Mouse (Mus musculus) gastrocnemius, postnatal 25 days (tissue): Measurements from ENCODE around the gene Iqsec1. TPM values are rescaled to one million over a fixed set of nuclear protein-coding genes. Genes with fewer than 3 reads are reported as not detected.

ENCODE experiments used
- DNase-seq: peaks from one replicate; pipeline ENCODE4 v3.0.0; 2022
- total RNA-seq, 2 experiments: library from RNA; stranded (reverse); gene quantifications; 1 replicate in 1 of 2; 2 replicates in 1 of 2; pipeline ENCODE4 v1.2.3; 2021

Iqsec1 gene
- total RNA-seq, 2 experiments from 2014 or later: 57.7 to 63.6 TPM

GRCm38 (mm10) chr6:90813526-90813925 is 175.0 kb downstream of the Iqsec1 start:
- DNase-seq: no peak

- DNase-seq: no peak
These were observed 175.9 kb downstream of the Iqsec1 start for GRCm38 (mm10) chr6:90812584-90812983.

DNA sequence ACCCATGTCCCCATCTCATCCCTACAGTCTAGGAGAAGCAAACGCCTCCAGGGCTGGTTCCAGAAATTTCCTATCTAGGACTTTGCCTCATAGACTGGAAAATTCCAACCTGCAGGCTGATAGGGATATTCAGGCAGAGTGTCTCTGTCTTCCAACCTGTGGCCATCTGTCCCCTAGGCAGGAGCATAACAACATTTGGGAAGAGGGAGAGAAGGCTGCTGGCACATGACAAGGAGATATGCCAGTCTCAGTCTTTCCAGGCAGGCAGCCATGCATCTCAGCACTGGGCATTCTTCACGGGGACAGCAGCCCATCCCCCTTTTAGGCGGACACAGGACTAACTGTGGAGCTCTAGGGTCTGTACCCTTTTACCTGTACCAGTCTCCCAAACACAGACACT is 176.4 kb downstream of the Iqsec1 start:
- DNase-seq: no peak

DNA sequence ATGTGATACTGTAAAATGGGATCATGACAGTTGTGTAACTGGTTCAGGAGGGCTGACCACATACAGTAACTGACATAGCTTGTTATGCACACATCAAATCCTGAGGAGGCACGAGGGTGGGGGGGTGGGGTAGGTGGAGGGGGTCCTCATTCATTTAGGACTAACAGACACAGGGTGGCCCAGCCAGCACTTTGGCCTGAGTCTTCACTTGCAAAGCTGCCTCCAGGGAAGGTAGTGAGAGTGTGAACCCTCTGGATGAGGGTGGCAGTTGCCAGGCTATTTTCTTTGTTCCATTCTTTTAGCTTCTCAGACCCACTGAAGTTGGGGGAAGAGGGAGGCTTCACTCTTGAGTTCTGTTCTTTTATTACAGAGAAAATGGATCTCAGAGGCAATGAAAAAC is 177.9 kb downstream of the Iqsec1 start:
- DNase-seq: no peak

DNA sequence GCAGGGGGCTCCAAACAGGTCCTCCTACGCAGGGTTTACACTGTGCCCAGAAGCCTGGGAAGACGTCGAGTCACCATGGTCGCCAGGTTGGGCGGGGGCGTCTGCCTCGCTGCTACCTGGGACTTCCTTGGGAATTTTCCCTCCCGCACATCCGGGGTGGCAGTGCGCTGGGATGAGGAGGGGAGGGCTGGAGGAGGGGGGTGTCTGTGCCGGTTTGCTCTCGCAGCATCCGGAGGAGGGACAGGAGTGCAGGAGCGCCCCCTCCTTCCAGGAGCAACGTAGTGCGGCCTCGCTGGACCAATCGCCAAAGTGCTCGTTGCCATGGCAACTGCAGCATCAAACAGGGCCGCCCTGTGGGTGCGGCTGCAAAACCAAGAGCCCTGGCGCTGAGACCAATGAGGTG is 178.5 kb downstream of the Iqsec1 start:
- peak; percentile 62 for DNase-seq

- DNase-seq: no peak
These were observed 179.2 kb downstream of the Iqsec1 start for GRCm38 (mm10) chr6:90809077-90809840.

- DNase-seq: no peak
These were observed 179.9 kb downstream of the Iqsec1 start for GRCm38 (mm10) chr6:90808544-90808943.

- DNase-seq: no peak
These were observed 180.4 kb downstream of the Iqsec1 start for GRCm38 (mm10) chr6:90808134-90808533.

- no peak for DNase-seq
These were observed 180.9 kb downstream of the Iqsec1 start for GRCm38 (mm10) chr6:90807581-90807980.

- DNase-seq: no peak
These were observed 181.7 kb downstream of the Iqsec1 start for GRCm38 (mm10) chr6:90806743-90807142.

- no peak for DNase-seq
These were observed 183.4 kb downstream of the Iqsec1 start for GRCm38 (mm10) chr6:90805101-90805500.

DNA sequence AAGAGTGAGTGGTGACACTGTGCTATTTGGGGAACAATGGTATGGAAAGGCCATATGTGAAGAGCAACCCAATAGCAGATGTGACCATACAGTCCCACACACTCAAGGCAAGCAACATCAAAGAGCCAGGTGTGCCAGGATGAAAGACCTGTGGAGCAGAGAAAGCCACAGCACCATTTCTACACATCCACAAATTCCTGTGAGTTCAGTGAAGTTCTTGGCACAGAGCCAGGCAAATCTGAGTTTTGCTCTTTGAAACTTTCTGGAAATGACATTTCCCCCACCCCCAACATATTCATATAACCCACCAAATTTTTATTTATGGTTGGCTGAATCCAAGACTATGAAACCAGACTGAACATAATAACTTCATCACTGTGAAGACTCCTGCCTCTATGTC is 183.8 kb downstream of the Iqsec1 start:
- DNase-seq: no peak

GRCm38 (mm10) chr6:90802604-90803003 is 185.9 kb downstream of the Iqsec1 start:
- DNase-seq: no peak

DNA sequence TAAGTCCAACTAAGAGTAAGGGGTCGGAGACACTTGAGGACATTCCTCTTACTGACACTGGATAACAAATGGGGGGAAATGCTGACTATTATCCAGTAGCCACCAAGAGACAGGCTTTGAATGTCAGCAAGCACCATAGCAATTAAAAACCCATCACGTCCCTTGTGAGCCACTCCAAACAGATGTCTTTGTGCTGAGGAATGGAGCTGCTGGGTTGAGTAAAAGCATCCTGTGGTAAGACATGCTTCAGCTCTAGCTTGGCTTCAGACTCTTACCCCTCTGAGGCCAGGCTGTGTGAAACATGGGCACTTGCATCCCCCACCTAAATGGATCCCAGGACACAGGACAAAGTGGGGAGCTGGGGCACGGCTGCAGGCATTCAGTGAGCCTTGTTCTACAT is 186.4 kb downstream of the Iqsec1 start:
- no peak for DNase-seq

- DNase-seq: no peak
These were observed 187.7 kb downstream of the Iqsec1 start for GRCm38 (mm10) chr6:90800825-90801224.

DNA sequence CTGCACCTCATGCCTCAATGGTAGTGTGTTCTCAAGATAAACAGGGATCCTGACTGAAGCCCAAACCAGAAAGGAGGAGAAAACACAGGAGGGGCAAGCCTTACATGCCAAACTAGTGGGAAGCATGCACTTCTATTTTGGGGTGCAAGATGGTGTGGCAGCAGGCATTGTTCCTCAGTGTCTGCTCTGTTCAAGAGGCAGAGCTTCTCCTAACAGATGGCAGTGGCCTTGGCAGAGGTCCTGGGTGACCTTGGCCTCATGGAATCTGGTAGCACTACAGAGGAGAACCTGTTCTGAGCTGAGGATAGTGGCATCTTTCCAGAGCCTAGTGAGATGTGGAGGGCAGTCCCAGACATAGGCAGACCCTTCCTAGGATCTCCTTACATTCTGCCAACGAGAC is 189.4 kb downstream of the Iqsec1 start:
- DNase-seq: no peak

GRCm38 (mm10) chr6:90798201-90798600 is 190.3 kb downstream of the Iqsec1 start:
- DNase-seq: no peak

DNA sequence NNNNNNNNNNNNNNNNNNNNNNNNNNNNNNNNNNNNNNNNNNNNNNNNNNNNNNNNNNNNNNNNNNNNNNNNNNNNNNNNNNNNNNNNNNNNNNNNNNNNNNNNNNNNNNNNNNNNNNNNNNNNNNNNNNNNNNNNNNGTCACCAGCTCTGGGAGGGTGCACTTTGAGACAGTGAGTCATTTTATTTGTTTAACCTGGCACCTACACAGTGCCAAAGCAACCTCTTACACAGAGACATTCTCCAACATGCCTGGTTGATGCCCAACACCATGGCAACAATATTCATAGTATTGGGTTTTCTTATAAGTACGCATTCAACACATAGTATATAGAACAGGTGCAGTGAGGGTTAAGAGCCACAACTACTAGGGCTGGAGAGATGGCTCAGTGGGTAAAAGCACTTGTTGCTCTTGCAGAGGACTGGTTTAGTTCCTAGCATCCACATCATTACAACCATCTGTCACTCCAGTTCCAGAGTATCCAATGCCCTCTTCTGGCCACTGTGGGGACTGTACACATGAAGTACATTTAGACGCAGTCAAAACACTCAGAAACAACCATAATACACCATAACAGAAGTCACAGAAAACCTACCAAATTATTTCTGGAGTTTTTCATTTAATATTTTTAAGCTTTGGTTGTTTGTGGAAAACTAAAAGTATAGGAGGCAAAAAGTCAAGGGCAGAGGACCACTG is 191.4 kb downstream of the Iqsec1 start:
- no peak for DNase-seq

GRCm38 (mm10) chr6:90790901-90791300 is 197.6 kb downstream of the Iqsec1 start:
- no peak for DNase-seq

- no peak for DNase-seq
These were observed 199.0 kb downstream of the Iqsec1 start for GRCm38 (mm10) chr6:90789520-90789919.

DNA sequence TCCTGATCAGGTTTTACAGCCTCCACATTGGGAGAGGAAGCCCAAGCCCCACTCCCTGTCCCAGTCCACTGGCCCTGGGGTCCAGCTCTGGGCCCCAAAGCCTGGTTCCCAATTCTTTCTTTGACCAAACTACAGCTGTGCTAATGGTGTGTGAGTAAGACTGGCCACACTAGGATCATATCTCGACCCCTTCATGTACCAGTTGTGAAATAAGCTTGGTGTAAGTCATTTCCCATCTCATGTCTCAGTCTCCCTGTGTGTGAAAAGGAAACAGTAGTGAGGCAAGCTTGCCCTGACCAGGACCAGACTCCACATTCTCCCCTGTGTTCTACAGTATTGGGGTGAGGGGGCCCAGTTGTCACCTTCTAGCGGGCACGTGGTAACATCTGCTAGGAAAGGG is 200.9 kb downstream of the Iqsec1 start:
- no peak for DNase-seq

DNA sequence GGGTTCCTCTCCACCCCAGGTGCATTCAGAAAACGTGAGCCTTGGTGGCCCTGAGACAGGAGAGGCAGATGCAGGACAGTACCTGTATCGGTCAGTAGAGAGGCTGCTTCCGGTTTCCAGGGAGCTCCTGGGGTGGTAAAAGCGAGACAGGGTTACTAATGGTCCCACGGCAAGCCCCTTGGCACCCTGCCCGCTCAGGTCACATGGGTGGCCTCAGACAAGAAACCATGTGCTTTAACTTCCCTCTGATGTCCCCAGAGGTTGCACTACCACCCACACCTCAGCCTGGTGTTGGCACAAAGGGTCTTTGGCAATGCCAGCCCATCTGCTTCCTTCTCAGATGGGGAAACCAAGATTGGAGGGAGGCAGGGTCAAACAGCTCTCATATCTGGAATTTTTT is 201.4 kb downstream of the Iqsec1 start:
- no peak for DNase-seq

DNA sequence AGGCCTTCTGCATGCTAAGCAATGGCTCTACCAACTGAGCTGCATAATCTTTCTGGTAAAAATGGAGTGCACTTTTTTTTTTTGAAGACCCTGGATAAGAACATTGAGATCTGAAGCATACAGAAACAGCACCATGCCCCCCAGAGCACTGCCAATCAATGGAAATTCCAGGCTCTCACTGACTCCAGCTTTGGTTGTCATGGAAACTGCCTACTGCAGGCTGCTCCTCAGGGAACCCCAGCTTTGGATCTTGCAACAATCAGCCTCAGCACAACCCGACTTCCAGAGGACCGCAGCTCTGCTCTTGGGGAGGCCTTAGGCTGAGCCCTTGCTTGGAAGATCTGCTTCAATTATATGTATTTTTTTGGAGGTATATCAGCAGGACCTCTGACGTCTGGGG is 201.9 kb downstream of the Iqsec1 start:
- no peak for DNase-seq

- no peak for DNase-seq
These were observed 204.5 kb downstream of the Iqsec1 start for GRCm38 (mm10) chr6:90783945-90784344.
